Mouse (Mus musculus): ENCODE measurements at regions not wholly inside any gene's neighbourhood (a gene's known extent, or its start where the extent isn't known, plus 50 kb on each side); places are given as distances from the start of the nearest gene placed in this dataset.

DNA sequence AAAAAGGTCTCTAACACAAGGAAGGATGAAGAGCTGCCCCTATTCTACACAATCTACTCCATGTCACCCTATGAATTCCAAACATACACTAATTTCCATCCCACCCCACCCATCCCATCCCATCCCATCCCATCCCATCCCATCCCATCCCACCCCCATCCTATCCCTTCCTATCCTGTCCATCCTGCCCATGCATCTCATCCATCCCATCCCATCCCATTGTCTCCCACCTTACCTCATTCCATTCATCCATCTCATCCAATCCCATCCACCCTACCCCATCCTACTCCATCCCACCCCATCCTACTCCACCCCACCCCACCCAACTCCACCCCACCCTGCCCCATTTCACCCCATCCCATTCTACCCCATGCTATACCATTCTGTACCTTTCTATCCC, 91.9 kb upstream of the Fam92a start:
- no peak for DNase-seq (ENCODE audit: extremely low spot score)

DNA sequence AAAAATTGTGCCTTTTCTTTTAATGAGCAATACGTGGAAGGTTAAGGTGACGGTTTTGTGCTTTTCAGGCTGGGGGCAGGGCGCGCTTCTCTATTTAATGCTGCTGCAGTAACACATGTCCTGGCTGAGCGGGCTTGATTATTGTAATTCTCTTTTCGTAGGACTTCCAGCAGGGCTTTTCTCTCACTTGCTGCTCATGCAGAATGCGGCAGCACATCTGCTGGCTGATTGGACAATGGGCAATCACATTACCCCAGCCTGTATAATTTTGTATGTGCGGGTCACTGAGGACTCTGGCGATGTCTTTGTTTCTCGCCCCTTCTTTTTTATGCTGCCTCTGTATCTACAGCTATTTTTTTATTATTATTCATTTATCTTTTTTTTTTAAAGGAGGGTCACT, 91.4 kb upstream of the Fam92a start:
- no peak for DNase-seq (ENCODE audit: extremely low spot score)

DNA sequence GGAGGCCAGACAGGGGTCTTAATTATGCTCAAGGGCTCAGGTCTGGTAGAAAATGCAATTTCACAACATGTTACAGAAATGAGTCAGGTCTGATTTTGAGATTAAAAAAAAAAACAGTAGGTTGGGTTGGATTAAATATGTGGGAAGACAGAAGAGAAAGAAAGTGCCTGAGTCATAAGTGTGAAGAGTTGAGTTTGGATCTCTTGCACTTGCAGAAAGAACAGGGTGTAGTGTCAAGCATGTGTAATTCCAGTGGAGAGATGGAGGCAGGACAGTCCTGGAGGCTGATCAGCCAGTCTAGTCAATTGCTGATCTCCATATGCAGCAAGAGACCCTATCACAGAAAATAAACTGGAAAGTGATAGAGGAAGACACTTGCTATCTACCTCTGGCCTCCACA, 76.2 kb upstream of the Fam92a start:
- DNase-seq (ENCODE audit: extremely low spot score), result no peak

- no peak for DNase-seq (ENCODE audit: extremely low spot score)
These were observed 74.8 kb upstream of the Fam92a start for GRCm38 (mm10) chr4:12246595-12246994.

DNA sequence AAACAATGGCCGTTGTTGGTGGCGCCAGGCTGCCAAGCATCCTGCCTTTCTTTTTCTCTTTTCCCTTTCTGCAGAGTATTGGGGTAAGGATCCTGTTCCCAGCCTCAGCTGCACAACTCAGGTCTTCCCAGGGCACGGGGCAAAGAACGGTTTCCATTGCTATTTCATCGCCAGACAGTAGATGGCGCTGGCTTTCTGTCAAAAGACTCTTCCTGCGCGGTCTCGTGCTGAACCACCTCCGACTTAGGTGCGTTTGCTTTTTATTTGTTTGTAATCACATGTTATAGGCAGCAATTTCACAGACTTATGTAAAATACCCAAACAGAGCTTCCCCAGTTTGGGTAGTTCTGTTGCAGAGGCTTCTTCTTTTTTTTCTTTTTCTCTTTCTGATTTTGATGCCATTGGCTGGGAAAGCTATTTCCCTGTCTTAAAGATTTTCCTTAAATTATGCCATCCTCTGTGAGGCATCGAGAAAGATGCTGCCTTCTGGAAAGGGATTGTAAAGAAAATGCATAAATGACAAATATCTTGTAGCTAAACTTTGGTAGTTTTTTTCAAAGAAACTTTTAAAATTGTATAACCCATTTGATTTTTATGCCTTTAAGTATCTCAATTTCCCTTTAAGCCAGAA, 69.2 kb upstream of the Fam92a start:
- peak; percentile 65 for DNase-seq (ENCODE audit: extremely low spot score)

- no peak for DNase-seq (ENCODE audit: extremely low spot score)
These were observed 58.9 kb upstream of the Fam92a start for GRCm38 (mm10) chr4:12230731-12231130.

Measured in embryo, embryonic 9.5 days (tissue).